Mouse (Mus musculus) macrophage (primary cell): ENCODE data around the gene Ern1. TPM values are rescaled to one million over a fixed set of nuclear protein-coding genes. Genes with fewer than 3 reads are reported as not detected.
"Not testable (repeated sequence)": the region's sequence is repeated elsewhere in the genome, so short reads cannot be mapped to it uniquely, and the experiment has no call there.

Experiments used
- H3K27ac ChIP-seq: fragments of 350-480 bp; formaldehyde crosslinking; 2 replicates; pipeline ENCODE4 v1.9.0; 2021
- H3K36me3 ChIP-seq: fragments of 350-480 bp; formaldehyde crosslinking; 2 replicates; pipeline ENCODE4 v1.9.0; 2021; ENCODE audit errors: inconsistent target
- H3K4me3 ChIP-seq: fragments of 350-480 bp; formaldehyde crosslinking; 2 replicates; pipeline ENCODE4 v1.9.0; 2021; ENCODE audit errors: inconsistent target
- H3K79me2 ChIP-seq: fragments of 350-480 bp; formaldehyde crosslinking; 2 replicates; pipeline ENCODE4 v1.9.0; 2021; ENCODE audit errors: inconsistent target
- WGBS: methylation state at CpG from one replicate; pipeline ENCODE4 v1.1.7; 2026; ENCODE audit warnings: inconsistent platforms; ENCODE audit not compliant: missing documents; 5-methylcytosine and 5-hydroxymethylcytosine counted together
- polyA plus RNA-seq: library from polyadenylated mRNA; stranded (reverse); fragments of 250-400 nt; gene quantifications from 3 replicates; pipeline ENCODE4 v1.2.4, GENCODE M21; 2018; ENCODE audit warnings: inconsistent platforms

The Ern1 gene
- polyA plus RNA-seq, 1 experiment from 2014 or later, result 18.0 TPM

DNA sequence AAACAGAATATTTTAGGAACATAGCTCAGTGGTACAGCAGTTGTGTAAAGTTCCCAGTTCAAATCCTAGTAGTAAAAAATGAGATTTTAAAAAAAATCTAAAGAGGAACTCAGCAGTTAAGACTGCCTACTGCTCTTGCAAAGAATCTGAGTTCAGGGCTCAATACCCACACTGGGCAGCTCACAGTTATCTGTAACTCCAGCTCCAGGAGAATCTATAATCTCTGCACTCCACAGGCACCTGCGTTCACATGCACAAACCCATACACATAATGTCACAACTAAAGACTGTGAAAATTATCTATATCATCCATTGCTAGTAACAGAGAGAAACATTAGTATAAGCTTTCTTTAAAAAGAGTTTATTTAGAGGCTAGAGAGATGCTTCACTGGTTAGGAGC, 27.0 kb downstream of the Ern1 start:
- WGBS, result 93% methylated on average over 1 of the region's 1 CpGs
- Histone ChIP-seq H3K36me3 (0 out of 2 replicates have a peak, but pooled peaks cover 11% of the 10 kb centered on the region), H3K79me2 (peaks cover 90% of the 10 kb centered on the region), H3K27ac (peak overlapping the region; percentile 33), H3K4me3 (no peak overlapping the region)

DNA sequence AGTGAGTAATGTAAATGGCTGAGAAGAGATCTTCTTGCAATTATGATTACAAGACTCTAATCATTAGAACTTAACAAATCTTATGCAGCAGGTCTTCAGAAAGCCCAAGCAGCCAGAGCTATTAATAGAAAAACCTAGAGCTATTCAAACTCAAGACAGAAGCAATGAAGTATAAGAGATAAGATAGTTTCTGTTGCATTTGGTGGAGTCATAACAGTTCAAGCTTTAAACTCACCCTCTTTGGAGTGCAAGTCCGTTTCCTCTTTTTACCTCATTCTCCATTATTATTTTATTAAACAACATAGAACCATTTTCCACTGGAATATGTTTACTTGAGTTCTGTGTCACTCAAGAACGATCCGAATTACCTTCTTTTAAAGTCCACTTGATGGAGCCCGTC, 29.1 kb downstream of the Ern1 start:
- Histone ChIP-seq H3K79me2 (peaks cover 77% of the 10 kb centered on the region), H3K27ac (no peak overlapping the region), H3K36me3 (peaks cover 27% of the 10 kb centered on the region), H3K4me3 (no peak overlapping the region)
- 98% methylated on average over 4 of the region's 4 CpGs for WGBS

DNA sequence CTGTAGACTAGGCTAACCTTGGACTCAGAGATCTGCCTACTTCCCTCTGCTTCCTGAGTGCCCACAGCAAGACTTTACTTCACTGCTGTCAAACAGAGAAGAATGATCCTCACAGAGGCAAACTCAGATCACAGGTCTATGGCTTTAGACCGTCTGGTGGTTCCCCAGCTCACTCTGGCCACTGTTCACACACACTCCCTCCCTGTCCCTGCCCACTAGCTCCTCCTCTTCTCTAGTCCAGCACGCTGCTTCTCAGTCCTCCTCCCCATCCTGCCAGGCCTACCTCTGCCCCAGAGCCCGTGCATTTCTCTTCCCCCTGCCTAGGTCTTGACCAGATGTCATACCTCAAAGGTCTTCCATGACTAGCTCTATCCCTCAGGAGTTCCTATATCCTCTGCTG, 44.0 kb downstream of the Ern1 start:
- H3K27ac ChIP-seq, result no peak overlapping the region
- H3K36me3 ChIP-seq, result no peaks in the 10 kb centered on the region; the same call in 1 of the 2 replicates
- WGBS, result 48% methylated on average over 3 of the region's 3 CpGs
- no peak overlapping the region for H3K4me3 ChIP-seq
- peaks cover 61% of the 10 kb centered on the region; the same call in 1 of the 2 replicates for H3K79me2 ChIP-seq

DNA sequence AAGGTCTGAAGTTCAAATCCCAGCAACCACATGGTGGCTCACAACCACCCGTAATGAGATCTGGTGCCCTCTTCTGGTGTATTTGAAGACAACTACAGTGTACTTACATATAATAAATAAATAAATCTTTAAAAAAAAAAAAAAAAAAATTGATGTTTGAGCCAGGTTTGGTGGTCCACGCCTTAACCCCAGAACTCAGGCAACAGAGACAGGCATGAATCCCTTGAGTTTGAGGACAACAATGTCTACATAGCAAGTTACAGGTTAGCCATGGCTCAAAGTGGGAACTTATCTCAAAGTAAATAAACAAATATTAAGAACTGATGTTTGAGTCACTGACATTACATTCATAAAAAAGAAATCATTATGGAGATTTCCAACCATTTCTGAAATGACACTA, 45.1 kb downstream of the Ern1 start:
- 86% methylated on average over 1 of the region's 2 CpGs for whole genome bisulfite sequencing
- H3K4me3 ChIP-seq, H3K27ac ChIP-seq, H3K36me3 ChIP-seq: not testable (repeated sequence)
- peaks cover 66% of the 10 kb centered on the region; the same call in 1 of the 2 replicates for H3K79me2 ChIP-seq

DNA sequence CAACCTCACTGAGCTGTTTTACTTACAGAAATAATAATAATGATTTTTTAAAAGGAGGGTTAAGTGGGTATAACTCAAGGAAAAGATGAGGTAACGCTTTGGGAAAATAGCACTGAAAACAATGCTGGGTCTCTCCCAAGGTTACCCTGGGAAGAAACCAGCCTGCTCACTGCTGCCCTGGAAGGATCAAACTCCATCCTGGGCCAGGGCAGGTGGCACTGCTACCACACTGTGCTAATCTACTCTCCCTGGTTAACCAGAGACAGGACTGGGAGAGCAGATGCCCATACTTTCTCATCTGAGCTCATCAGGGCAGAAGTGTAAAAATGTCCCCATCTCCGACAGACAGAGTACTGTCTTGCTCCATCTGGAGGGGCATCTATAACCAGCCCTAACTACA, 47.3 kb downstream of the Ern1 start:
- Histone ChIP-seq H3K79me2 (peaks cover 57% of the 10 kb centered on the region; the same call in 1 of the 2 replicates), H3K36me3 (peaks cover 1% of the 10 kb centered on the region; the same call in 1 of the 2 replicates), H3K4me3 (no peak overlapping the region), H3K27ac (no peak overlapping the region)
- WGBS, result 95% methylated on average over 2 of the region's 2 CpGs

DNA sequence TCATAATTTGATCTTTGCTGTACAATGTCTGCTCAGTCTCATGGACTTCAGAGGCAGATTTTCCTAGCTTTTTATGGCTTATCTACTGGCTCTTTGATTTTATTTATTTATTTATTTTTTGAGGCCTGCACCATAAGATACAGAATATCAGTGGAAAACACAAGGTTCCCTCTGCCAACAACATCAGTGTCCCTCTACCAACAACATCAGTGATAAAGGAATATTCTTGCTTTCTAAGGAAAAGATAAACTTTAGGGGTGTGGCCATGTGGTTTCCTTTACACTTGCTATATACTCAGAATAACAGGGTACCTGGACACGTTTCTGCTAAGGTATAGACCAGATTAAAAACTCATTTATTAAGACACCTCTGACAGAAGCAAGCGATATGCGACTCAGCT, 48.3 kb downstream of the Ern1 start:
- no peak overlapping the region for H3K27ac ChIP-seq
- peaks cover 10% of the 10 kb centered on the region; the same call in 1 of the 2 replicates for H3K36me3 ChIP-seq
- WGBS, result 78% methylated on average over 3 of the region's 3 CpGs
- peaks cover 54% of the 10 kb centered on the region; the same call in 1 of the 2 replicates for H3K79me2 ChIP-seq
- H3K4me3 ChIP-seq, result no peak overlapping the region

DNA sequence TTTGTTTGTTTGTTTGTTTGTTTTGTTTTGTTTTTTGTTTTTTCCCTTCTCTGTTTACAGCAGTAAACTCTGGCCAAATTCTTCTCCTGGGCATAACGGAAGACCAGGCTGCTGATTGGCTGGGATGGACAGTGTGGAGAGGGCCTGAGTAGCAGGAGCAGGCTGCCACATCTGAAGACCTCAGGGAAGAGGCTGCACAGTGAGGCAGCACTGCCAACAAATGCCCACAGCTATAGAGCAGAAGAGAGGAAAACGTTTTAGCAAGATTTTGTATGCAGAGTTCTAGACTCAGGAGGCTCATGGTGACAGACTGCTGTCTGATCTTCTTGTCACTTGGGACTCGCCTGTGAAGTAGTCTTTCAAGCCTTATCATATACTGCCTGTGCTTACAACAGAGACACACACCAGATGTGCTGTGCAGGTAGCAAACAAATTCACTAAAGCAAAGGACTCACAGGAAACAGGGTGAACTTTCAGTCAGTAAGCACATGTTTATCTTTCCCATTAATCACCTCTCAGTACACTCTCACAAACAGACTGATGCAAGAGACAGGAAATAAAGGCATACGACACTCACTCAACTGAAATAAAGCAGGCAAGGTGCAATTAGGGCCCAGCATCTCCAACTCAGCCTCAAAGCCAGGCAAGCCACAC, 49.0 kb downstream of the Ern1 start:
- Histone ChIP-seq H3K79me2 (peaks cover 54% of the 10 kb centered on the region; the same call in 1 of the 2 replicates), H3K27ac (no peak overlapping the region), H3K4me3 (no peak overlapping the region), H3K36me3 (peaks cover 17% of the 10 kb centered on the region; the same call in 1 of the 2 replicates)
- WGBS, result 72% methylated on average over 4 of the region's 4 CpGs

DNA sequence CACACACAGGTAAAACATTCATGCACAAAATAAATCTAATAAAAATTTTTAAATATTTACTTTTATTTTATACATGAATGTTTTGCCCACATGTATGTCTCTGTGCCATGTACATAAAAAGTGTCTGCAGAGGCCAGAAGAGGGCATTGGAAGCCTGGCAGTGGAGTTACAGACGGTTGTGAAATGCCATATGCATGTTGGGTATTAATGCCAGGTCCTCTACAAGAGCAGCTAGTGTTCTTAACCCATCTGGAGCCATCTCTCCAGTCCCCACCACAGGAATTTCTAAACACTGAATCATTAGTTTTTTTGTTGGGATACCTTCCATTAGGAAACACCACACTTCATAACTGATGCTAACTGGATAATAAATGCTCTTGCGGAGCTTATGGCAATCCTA, 50.1 kb downstream of the Ern1 start:
- Histone ChIP-seq H3K36me3 (peaks cover 27% of the 10 kb centered on the region; the same call in 1 of the 2 replicates), H3K79me2 (peaks cover 54% of the 10 kb centered on the region; the same call in 1 of the 2 replicates), H3K27ac (no peak overlapping the region), H3K4me3 (no peak overlapping the region)
- WGBS, result 93% methylated on average over 2 of the region's 2 CpGs

DNA sequence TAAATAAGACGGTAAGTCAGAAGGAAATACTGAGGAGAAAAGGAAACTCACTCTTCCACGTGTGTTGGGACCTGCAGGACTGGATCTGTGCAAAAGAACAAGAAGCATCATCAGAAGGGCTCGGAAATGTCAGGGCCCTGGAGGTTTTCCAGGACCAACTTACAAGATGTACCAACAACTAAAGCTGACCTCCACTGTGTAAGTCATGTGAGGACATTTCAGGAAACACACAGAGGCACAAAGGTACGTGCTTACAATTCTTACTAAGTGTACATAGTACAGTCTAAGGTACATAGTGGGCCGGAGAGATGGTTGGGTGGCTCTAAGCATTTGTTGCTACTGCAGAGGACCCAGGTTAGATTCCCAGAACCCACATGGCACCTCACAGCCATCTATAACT, 50.6 kb downstream of the Ern1 start:
- 100% methylated on average over 5 of the region's 5 CpGs for WGBS
- Histone ChIP-seq H3K79me2 (peaks cover 51% of the 10 kb centered on the region; the same call in 1 of the 2 replicates), H3K4me3 (no peak overlapping the region), H3K27ac (no peak overlapping the region), H3K36me3 (peaks cover 27% of the 10 kb centered on the region; the same call in 1 of the 2 replicates)

DNA sequence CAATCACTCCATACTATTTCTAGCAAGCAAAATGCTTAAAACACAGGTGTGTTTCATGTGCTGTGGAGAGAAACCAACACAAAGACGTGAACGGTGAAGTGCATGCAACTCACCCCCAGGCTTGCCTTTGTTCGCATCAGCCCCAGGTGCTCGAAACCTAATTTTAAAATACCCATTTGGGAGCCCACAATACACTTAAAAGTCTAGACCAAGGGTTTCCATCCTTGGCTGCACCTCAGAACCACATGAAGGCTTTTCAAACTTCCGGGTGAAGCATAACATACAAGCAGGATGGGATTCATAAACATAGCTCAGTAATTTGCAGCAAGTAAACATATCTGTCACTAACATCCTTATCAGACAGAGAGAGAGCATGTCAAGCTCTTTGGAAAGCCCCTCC, 57.3 kb downstream of the Ern1 start:
- Histone ChIP-seq H3K27ac (peak overlapping the region; percentile 93), H3K4me3 (no peak overlapping the region), H3K36me3 (peaks cover 41% of the 10 kb centered on the region), H3K79me2 (no peaks in the 10 kb centered on the region; the same call in 1 of the 2 replicates)
- WGBS, result 93% methylated on average over 5 of the region's 5 CpGs

DNA sequence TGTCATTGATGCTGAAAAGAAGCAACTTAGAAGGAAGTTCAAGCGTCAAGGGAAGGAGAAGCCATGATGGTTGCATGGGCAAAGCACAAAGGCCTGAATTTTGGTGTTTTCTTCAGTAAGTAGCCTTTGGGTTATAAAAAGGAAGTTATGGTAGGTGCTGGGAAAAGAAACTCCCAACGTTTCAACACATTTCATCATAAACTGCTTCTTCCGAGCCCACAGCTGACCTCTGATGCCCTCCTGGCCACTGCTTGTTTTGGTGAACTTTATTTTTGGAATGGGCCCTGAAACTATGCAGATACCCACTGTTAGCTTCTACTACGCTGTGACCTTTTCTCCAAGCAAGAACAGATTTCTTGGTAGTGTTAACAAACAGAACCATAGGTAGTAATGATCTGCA, 58.0 kb downstream of the Ern1 start:
- WGBS, result 10% methylated on average over 4 of the region's 4 CpGs
- Histone ChIP-seq H3K4me3 (no peak overlapping the region), H3K36me3 (peaks cover 39% of the 10 kb centered on the region), H3K27ac (peak overlapping the region; percentile 93), H3K79me2 (no peaks in the 10 kb centered on the region; the same call in 1 of the 2 replicates)

DNA sequence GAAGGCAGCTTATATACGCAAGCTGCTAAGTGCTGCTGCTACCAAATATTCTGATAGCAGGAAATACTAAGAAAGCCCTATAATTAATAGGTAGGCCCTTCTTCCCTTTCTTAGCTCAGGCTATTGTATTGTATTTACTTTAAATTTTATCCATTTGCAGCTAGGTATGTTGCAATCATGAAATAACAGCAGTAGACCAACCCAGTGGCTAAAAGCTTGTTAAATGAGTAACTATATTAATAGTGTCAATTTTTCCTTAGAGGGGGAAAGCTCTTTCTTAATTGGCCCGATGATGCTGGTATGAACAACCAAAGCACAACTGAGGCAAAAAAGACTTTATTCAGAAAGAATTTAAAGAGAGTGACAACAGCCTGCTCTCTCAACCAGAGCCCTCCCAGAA, 59.1 kb downstream of the Ern1 start:
- WGBS, result 29% methylated on average over 2 of the region's 2 CpGs
- H3K4me3 ChIP-seq, result no peak overlapping the region
- H3K79me2 ChIP-seq, result no peaks in the 10 kb centered on the region; the same call in 1 of the 2 replicates
- H3K36me3 ChIP-seq, result peaks cover 29% of the 10 kb centered on the region
- H3K27ac ChIP-seq, result peak overlapping the region; percentile 93

DNA sequence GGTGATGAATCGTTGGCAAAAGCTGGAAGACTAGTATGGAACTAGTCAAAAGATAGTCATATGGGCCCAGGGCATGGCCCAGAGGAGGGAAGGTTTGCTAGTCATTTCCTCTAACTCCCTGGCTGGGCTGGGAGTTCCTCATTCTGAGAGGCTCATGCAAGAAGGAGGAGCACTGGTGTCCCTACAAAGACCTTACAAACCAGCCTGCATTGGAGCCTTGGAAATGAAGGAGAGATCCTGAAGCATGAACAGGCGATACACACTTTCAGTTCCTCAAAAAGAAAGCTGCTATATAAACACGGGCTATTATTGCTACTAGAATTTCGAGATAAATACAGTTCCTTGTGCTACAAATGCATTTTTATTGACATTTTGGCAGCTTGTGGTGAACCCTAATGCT, 59.5 kb downstream of the Ern1 start:
- peaks cover 29% of the 10 kb centered on the region for H3K36me3 ChIP-seq
- 0% methylated on average over 4 of the region's 4 CpGs for WGBS
- no peak overlapping the region for H3K4me3 ChIP-seq
- no peaks in the 10 kb centered on the region; the same call in 1 of the 2 replicates for H3K79me2 ChIP-seq
- peak overlapping the region; percentile 93 for H3K27ac ChIP-seq

DNA sequence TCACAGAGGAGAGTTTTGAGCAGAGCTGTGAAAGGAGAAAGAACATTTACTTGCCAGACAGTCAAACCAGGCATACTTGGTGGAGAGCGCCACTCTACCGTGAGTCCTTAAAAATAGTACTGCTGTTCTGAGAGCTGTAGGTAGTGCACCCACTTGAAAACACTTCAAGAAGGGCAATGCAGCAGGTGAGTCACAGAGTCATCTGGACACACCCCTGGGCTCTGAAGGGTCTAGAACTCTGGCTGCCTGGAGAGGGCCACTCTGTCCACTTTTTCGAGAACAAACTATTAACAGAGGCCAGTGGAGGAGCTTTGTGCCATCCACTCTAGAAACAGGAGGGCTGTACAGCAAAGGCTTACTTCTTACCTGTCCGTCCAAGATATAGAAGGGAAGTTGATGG, 61.2 kb downstream of the Ern1 start:
- H3K4me3 ChIP-seq, result no peak overlapping the region
- H3K79me2 ChIP-seq, result no peaks in the 10 kb centered on the region; the same call in 1 of the 2 replicates
- 98% methylated on average over 4 of the region's 4 CpGs for WGBS
- peaks cover 37% of the 10 kb centered on the region for H3K36me3 ChIP-seq
- no peak overlapping the region for H3K27ac ChIP-seq

DNA sequence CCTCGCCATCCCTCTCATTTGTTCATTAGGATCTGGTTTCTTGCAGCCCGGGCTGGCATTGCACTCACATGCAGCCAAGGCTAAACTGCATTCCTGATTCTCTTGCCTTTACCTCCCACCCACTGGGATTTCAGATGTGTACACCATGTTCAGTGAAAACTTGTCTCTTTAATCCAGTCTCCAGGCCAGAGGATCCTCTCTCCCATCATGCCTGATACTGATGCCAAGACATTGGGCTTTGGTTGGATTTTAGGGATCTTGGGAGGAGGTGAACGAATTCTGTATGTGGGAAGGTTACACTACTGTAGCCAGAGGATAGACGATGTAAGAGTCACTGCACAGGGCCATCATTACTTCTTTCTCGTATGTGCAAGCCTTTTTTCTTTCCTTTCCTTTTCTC, 62.5 kb downstream of the Ern1 start:
- 98% methylated on average over 5 of the region's 5 CpGs for WGBS
- Histone ChIP-seq H3K4me3 (no peak overlapping the region), H3K27ac (no peak overlapping the region), H3K36me3 (peaks cover 38% of the 10 kb centered on the region), H3K79me2 (no peaks in the 10 kb centered on the region)
